Mouse (Mus musculus) CH12.LX (cell line): ENCODE measurements at regions not wholly inside any gene's neighbourhood (a gene's known extent, or its start where the extent isn't known, plus 50 kb on each side); places are given as distances from the start of the nearest gene placed in this dataset.

Source experiments
- CTCF ChIP-seq, 2 experiments: IDR thresholded peaks in 1 of 2; conservative IDR thresholded peaks in 1 of 2; 2 replicates each; pipeline ENCODE4 v1.5.1; 2011 to 2012; ENCODE audit warnings: low read depth in 2 of 2, low read length in 2 of 2, improper control_type of control experiment in 1 of 2, inconsistent platforms in 1 of 2, mild to moderate bottlenecking in 1 of 2, moderate library complexity in 1 of 2
- EP300 ChIP-seq: IDR thresholded peaks from 2 replicates; pipeline ENCODE4 v1.6.1; 2011; ENCODE audit warnings: low read length, improper control_type of control experiment
- KAT2A ChIP-seq: IDR thresholded peaks from 2 replicates; pipeline ENCODE4 v1.6.1; 2012; ENCODE audit warnings: low read length, improper control_type of control experiment, inconsistent platforms; ENCODE audit not compliant: insufficient replicate concordance
- MAX ChIP-seq: IDR thresholded peaks from 2 replicates; pipeline ENCODE4 v1.6.1; 2011; ENCODE audit warnings: low read length, improper control_type of control experiment
- PAX5 ChIP-seq: IDR thresholded peaks from 2 replicates; pipeline ENCODE4 v1.6.1; 2012; ENCODE audit warnings: low read length, inconsistent platforms, mixed read lengths
- POLR2A ChIP-seq: IDR thresholded peaks from 2 replicates; pipeline ENCODE4 v1.6.1; 2011; ENCODE audit warnings: low read depth, mild to moderate bottlenecking, improper control_type of control experiment, low read length
- TCF12 ChIP-seq: IDR thresholded peaks from 2 replicates; pipeline ENCODE4 v1.6.1; 2014; ENCODE audit warnings: low read depth, mild to moderate bottlenecking, inconsistent platforms, low read length, improper control_type of control experiment
- ZMIZ1 ChIP-seq: IDR thresholded peaks from 2 replicates; pipeline ENCODE4 v1.6.1; 2012; ENCODE audit warnings: low read depth, mild to moderate bottlenecking, inconsistent platforms, low read length, improper control_type of control experiment

- TF ChIP-seq PAX5 (no peak), EP300 (no peak), TCF12 (no peak), CTCF (conservative IDR thresholded peaks at IDR 0.05 in 1 of 2, IDR thresholded peaks at IDR 0.05 in 1 of 2; ENCODE audit: low read depth in 2 of 2, low read length in 2 of 2) (no peak), MAX (no peak), POLR2A (no peak), ZMIZ1 (no peak), KAT2A (no peak)
Measured at GRCm38 (mm10) chr4:150787113-150787512, 66.6 kb upstream of the Errfi1 start.
